Mouse (Mus musculus) forebrain, embryonic 14.5 days (tissue): ENCODE measurements around the gene Nt5c3. TPM values are rescaled to one million over a fixed set of nuclear protein-coding genes. Genes with fewer than 3 reads are reported as not detected.

Experiments
- ATAC-seq: fragments of 200-750 bp; cut with Nextera tagmentation; 2 replicates; pipeline ENCODE4 v1.8.0; 2017; ENCODE audit warnings: mild to moderate bottlenecking, moderate library complexity
- DNase-seq: peaks from one replicate; pipeline ENCODE4 v3.0.0-alpha.2; 2015; ENCODE audit warnings: low spot score
- H3K27ac ChIP-seq: fragments of 300-500 bp; sonication (generic); 2 replicates; pipeline ENCODE4 v1.5.1; 2014; ENCODE audit warnings: low read depth, mild to moderate bottlenecking, control low read depth, low read length, moderate library complexity
- H3K27me3 ChIP-seq: fragments of 300-500 bp; sonication (generic); replicated peaks from 2 replicates; pipeline ENCODE4 v1.6.1; 2014; ENCODE audit warnings: low read length, control low read depth, mixed read lengths; ENCODE audit not compliant: control insufficient read depth, insufficient read depth
- H3K36me3 ChIP-seq: fragments of 300-500 bp; sonication (generic); 2 replicates; pipeline ENCODE4 v1.6.1; 2014; ENCODE audit warnings: low read length, control low read depth; ENCODE audit not compliant: control insufficient read depth, insufficient read depth
- H3K4me1 ChIP-seq: fragments of 300-500 bp; sonication (generic); 2 replicates; pipeline ENCODE4 v1.6.1; 2014; ENCODE audit warnings: antibody characterized with exemption, low read length, control low read depth; ENCODE audit not compliant: control insufficient read depth, insufficient read depth
- H3K4me2 ChIP-seq: fragments of 300-500 bp; sonication (generic); 2 replicates; pipeline ENCODE4 v1.6.1; 2014; ENCODE audit warnings: mild to moderate bottlenecking, control low read depth, low read length
- H3K4me3 ChIP-seq: fragments of 300-500 bp; sonication (generic); 2 replicates; pipeline ENCODE4 v1.5.1; 2014; ENCODE audit warnings: low read depth, low read length, control low read depth
- H3K9ac ChIP-seq: fragments of 300-500 bp; sonication (generic); 2 replicates; pipeline ENCODE4 v1.6.1; 2014; ENCODE audit warnings: mild to moderate bottlenecking, low read length, control low read depth, moderate library complexity
- H3K9me3 ChIP-seq: fragments of 300-500 bp; sonication (generic); replicated peaks from 2 replicates; pipeline ENCODE4 v1.6.1; 2016; ENCODE audit warnings: low read length, control low read depth, mixed read lengths; ENCODE audit not compliant: control insufficient read depth
- WGBS: fragments of 180-500 bp; shearing (Covaris S2); extraction: QIAGEN DNeasy Blood & Tissue Kit; methylation state at CpG from one replicate; pipeline ENCODE4 v1.1.7; 2014; 5-methylcytosine and 5-hydroxymethylcytosine counted together
- polyA plus RNA-seq: library from polyadenylated mRNA; unstranded; fragments of >200 nt; fragmentation: Nextera tagmentation; extraction: Ambion mirVana; gene quantifications from 2 replicates; pipeline ENCODE4 v1.2.1, GENCODE M21; 2014

The Nt5c3 gene
- polyA plus RNA-seq, 1 experiment from 2014 or later, result 174 TPM

GRCm38 (mm10) chr6:56860205-56860848, 63.4 kb downstream of the Nt5c3 start:
- Histone ChIP-seq H3K4me3 (no peak overlapping the region), H3K4me1 (no peaks in the 10 kb centered on the region), H3K27me3 (no peaks in the 10 kb centered on the region), H3K36me3 (no peaks in the 10 kb centered on the region), H3K27ac (no peak overlapping the region), H3K9me3 (no peaks in the 10 kb centered on the region), H3K4me2 (no peak overlapping the region), H3K9ac (no peak overlapping the region)
- no peak for DNase-seq
- no peak for ATAC-seq
- WGBS, result 92% methylated on average over 8 of the region's 8 CpGs

DNA sequence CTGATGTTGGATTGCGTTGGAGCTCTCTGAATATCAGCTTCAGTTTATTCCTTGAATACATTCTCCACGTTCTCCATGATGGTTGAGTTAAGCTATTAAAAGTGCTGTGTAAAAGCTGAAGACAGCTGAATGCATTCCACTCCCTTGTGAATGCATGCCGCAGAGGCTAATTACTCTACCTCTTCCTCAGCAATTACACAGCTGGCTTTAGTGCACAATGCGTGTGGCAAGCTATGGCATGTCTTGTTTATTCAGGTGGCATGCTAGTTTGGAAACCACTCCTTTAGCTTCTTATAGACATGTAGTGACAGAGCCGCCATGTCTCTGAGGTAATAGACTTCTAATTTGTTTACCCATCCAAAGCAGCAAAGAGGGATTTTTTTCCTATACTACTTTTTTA, 67.0 kb downstream of the Nt5c3 start:
- Histone ChIP-seq H3K9me3 (no peaks in the 10 kb centered on the region), H3K4me2 (no peak overlapping the region), H3K27me3 (no peaks in the 10 kb centered on the region), H3K4me1 (no peaks in the 10 kb centered on the region), H3K27ac (no peak overlapping the region), H3K9ac (no peak overlapping the region), H3K4me3 (no peak overlapping the region), H3K36me3 (no peaks in the 10 kb centered on the region)
- DNase-seq (no peak), ATAC-seq (no peak)
- WGBS, result 41% methylated on average over 5 of the region's 5 CpGs

DNA sequence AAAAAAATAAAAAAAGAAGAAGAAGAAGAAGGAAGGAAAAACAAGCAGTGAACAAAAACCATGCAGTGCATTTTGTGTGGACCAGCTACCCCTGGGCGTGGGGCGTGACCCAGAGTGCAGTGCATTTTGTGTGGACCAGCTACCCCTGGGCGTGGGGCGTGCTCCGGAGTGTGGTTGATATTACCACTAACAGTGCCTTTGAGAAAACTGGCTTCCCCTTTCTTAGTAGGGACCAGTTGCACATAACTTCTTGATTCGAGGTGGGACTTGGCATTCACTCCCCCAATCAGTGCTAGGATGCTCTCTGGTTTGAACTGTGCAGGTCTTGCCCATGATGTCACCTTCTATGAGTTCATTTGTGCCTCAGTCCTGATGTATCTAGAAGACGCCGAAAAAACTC, 68.9 kb downstream of the Nt5c3 start:
- no peak overlapping the region for H3K9ac ChIP-seq
- no peaks in the 10 kb centered on the region for H3K27me3 ChIP-seq
- no peak for ATAC-seq
- H3K4me3 ChIP-seq, result no peak overlapping the region
- no peaks in the 10 kb centered on the region for H3K4me1 ChIP-seq
- WGBS, result 94% methylated on average over 8 of the region's 8 CpGs
- H3K36me3 ChIP-seq, result no peaks in the 10 kb centered on the region
- H3K9me3 ChIP-seq, result no peaks in the 10 kb centered on the region
- no peak for DNase-seq
- no peak overlapping the region for H3K4me2 ChIP-seq
- no peak overlapping the region for H3K27ac ChIP-seq

DNA sequence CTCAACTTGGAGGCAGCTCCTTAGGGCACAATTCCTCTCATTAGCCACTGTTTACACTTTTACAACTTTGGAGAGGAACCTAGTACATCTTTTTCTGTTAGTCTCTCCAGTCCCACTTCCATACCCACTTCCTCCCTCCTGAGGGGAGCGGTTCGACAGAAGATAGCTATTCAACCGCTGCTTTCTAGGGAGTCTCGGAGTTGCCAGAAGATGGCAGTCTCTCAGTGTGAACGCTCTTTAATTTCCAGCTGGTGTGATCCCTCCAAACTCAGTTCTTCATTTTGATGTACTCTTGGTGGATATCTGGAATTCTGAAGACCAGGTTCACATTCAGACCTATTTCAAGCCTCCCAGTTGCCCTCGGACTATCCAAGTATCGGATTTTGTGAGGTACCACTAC, 73.4 kb downstream of the Nt5c3 start:
- ATAC-seq, result no peak
- no peaks in the 10 kb centered on the region for H3K9me3 ChIP-seq
- H3K4me3 ChIP-seq, result no peak overlapping the region
- H3K4me1 ChIP-seq, result no peaks in the 10 kb centered on the region
- H3K9ac ChIP-seq, result no peak overlapping the region
- WGBS, result 76% methylated on average over 7 of the region's 7 CpGs
- H3K4me2 ChIP-seq, result no peak overlapping the region
- no peaks in the 10 kb centered on the region for H3K27me3 ChIP-seq
- DNase-seq, result peak; percentile 19
- no peaks in the 10 kb centered on the region for H3K36me3 ChIP-seq
- H3K27ac ChIP-seq, result no peak overlapping the region

DNA sequence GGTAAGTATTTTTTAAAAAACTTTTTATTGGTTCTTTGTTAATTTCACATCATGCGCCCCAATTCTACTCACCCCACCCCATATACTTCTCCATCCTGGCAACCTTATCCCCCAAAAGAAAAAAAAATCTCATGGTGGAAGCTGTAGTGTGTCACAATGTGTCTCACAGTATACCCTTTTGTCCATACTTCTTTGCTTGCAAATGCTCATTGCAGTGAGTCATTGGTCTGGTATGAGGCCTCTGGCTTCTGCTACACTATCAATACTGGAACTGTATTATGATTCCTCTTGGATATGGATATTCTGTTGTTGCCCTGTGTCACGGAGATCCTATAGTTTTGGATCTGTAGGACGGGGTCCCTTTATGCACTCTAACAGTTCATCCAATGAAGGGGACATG, 74.8 kb downstream of the Nt5c3 start:
- Histone ChIP-seq H3K4me2 (no peak overlapping the region), H3K4me1 (no peaks in the 10 kb centered on the region), H3K27me3 (no peaks in the 10 kb centered on the region), H3K9ac (no peak overlapping the region), H3K36me3 (no peaks in the 10 kb centered on the region), H3K9me3 (no peaks in the 10 kb centered on the region), H3K27ac (no peak overlapping the region), H3K4me3 (no peak overlapping the region)
- WGBS, result 85% methylated on average over 3 of the region's 3 CpGs
- DNase-seq (no peak), ATAC-seq (no peak)

DNA sequence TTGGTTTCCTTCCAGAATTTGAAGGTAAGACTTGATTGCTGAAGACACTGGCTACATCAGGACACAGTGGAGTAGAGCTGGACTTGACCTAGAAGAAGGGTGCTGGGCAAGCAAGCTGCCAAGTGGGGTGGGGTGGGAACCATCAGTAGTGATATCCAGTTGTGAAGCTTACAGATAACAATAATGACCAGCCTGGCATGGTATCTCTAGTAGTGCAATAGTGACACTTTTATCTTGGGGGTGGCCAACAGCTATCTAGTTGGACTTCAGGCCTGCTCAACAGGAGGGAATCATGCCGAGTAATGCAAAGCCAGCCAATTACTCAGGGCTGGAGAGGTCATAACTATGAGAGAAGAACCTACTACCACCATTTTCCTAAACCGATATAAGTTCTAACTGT, 79.4 kb downstream of the Nt5c3 start:
- Histone ChIP-seq H3K4me3 (no peak overlapping the region), H3K9me3 (no peaks in the 10 kb centered on the region), H3K27ac (no peak overlapping the region), H3K36me3 (no peaks in the 10 kb centered on the region), H3K4me1 (no peaks in the 10 kb centered on the region), H3K9ac (no peak overlapping the region), H3K4me2 (no peak overlapping the region), H3K27me3 (no peaks in the 10 kb centered on the region)
- WGBS, result 93% methylated on average over 2 of the region's 2 CpGs
- ATAC-seq, result no peak
- no peak for DNase-seq

DNA sequence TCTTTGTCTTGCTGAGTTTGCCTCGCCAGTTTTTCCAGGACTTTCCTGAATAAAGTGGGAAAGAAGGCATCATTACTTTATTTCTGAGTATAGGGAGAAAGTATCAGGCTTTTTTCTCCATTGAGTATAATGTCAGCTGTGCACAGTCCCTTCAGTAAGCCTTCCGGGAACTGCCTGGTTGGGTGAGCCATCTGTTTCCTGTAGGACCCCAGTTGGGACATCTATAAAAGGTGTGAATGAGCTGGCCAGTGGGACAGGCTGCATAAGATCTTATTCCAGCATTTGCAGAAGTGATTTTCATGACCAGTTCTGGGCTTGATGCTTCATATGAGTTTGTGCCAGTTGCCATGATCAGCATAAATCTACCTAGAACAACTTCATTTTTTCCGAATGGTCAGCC, 80.5 kb downstream of the Nt5c3 start:
- 83% methylated on average over 3 of the region's 3 CpGs for WGBS

GRCm38 (mm10) chr6:56837621-56838020, 86.1 kb downstream of the Nt5c3 start:
- 93% methylated on average over 3 of the region's 3 CpGs for WGBS
- DNase-seq (no peak), ATAC-seq (no peak)
- H3K4me3 ChIP-seq, result no peak overlapping the region
- H3K4me2 ChIP-seq, result no peak overlapping the region
- H3K9me3 ChIP-seq, result no peaks in the 10 kb centered on the region
- no peaks in the 10 kb centered on the region for H3K36me3 ChIP-seq
- H3K9ac ChIP-seq, result no peak overlapping the region
- H3K27me3 ChIP-seq, result no peaks in the 10 kb centered on the region
- H3K4me1 ChIP-seq, result no peaks in the 10 kb centered on the region
- H3K27ac ChIP-seq, result no peak overlapping the region

More for the DNA sequence above, 80.5 kb downstream of the Nt5c3 start:
- H3K4me3 ChIP-seq, result no peak overlapping the region
- DNase-seq (no peak), ATAC-seq (no peak)
- H3K27me3 ChIP-seq, result no peaks in the 10 kb centered on the region
- H3K4me1 ChIP-seq, result no peaks in the 10 kb centered on the region
- H3K4me2 ChIP-seq, result no peak overlapping the region
- H3K9ac ChIP-seq, result no peak overlapping the region
- no peaks in the 10 kb centered on the region for H3K9me3 ChIP-seq
- H3K36me3 ChIP-seq, result no peaks in the 10 kb centered on the region
- no peak overlapping the region for H3K27ac ChIP-seq

GRCm38 (mm10) chr6:56837166-56837565, 86.6 kb downstream of the Nt5c3 start:
- ATAC-seq (no peak), DNase-seq (no peak)
- no peak overlapping the region for H3K4me2 ChIP-seq
- H3K27ac ChIP-seq, result no peak overlapping the region
- H3K9me3 ChIP-seq, result no peaks in the 10 kb centered on the region
- no peak overlapping the region for H3K9ac ChIP-seq
- no peaks in the 10 kb centered on the region for H3K4me1 ChIP-seq
- no peaks in the 10 kb centered on the region for H3K36me3 ChIP-seq
- no peaks in the 10 kb centered on the region for H3K27me3 ChIP-seq
- H3K4me3 ChIP-seq, result no peak overlapping the region
- WGBS, result 95% methylated on average over 12 of the region's 12 CpGs
